Mouse (Mus musculus): Measurements from ENCODE around the gene Hadh.
A peak's percentile ranks its signal among the peaks of the same experiment; 100 is the strongest.

Gene Hadh

GRCm38 (mm10) chr3:131218636-131219390 is 53.1 kb downstream of the Hadh start:
- no peak for DNase-seq (ENCODE audit: extremely low read depth, low read depth)

GRCm38 (mm10) chr3:131214841-131215240 is 57.1 kb downstream of the Hadh start:
- no peak for DNase-seq (ENCODE audit: extremely low read depth, low read depth)

- no peak for DNase-seq (ENCODE audit: extremely low read depth, low read depth)
These were observed 57.7 kb downstream of the Hadh start for GRCm38 (mm10) chr3:131214060-131214658.

- DNase-seq (ENCODE audit: extremely low read depth, low read depth): peak; percentile 13
These were observed 59.7 kb downstream of the Hadh start for GRCm38 (mm10) chr3:131212200-131212599.

- peak; percentile 87 for DNase-seq (ENCODE audit: extremely low read depth, low read depth)
These were observed 63.5 kb downstream of the Hadh start for GRCm38 (mm10) chr3:131208265-131208891.

GRCm38 (mm10) chr3:131207846-131208245 is 64.1 kb downstream of the Hadh start:
- no peak for DNase-seq (ENCODE audit: extremely low read depth, low read depth)

- DNase-seq (ENCODE audit: extremely low read depth, low read depth): no peak
These were observed 69.6 kb downstream of the Hadh start for GRCm38 (mm10) chr3:131202311-131202710.

- DNase-seq (ENCODE audit: extremely low read depth, low read depth): no peak
These were observed 72.2 kb downstream of the Hadh start for GRCm38 (mm10) chr3:131199590-131200288.

- no peak for DNase-seq (ENCODE audit: extremely low read depth, low read depth)
These were observed 72.9 kb downstream of the Hadh start for GRCm38 (mm10) chr3:131198991-131199390.

- no peak for DNase-seq (ENCODE audit: extremely low read depth, low read depth)
These were observed 75.3 kb downstream of the Hadh start for GRCm38 (mm10) chr3:131196507-131197019.

GRCm38 (mm10) chr3:131196050-131196449 is 75.9 kb downstream of the Hadh start:
- no peak for DNase-seq (ENCODE audit: extremely low read depth, low read depth)

GRCm38 (mm10) chr3:131191454-131191853 is 80.4 kb downstream of the Hadh start:
- DNase-seq (ENCODE audit: extremely low read depth, low read depth): no peak

GRCm38 (mm10) chr3:131190671-131191367 is 81.1 kb downstream of the Hadh start:
- DNase-seq (ENCODE audit: extremely low read depth, low read depth): no peak

- no peak for DNase-seq (ENCODE audit: extremely low read depth, low read depth)
These were observed 81.7 kb downstream of the Hadh start for GRCm38 (mm10) chr3:131190239-131190638.

- DNase-seq (ENCODE audit: extremely low read depth, low read depth): no peak
These were observed 85.7 kb downstream of the Hadh start for GRCm38 (mm10) chr3:131186193-131186592.
